Mouse (Mus musculus) cortical plate, adult 2 months (tissue): ENCODE measurements around the gene Vmn1r87.

Experiments
- CTCF ChIP-seq: fragments of 200-500 bp; IDR thresholded peaks from 2 replicates; pipeline ENCODE4 v1.5.1; 2011; ENCODE audit warnings: mild to moderate bottlenecking, control low read depth, low read length; ENCODE audit not compliant: insufficient read depth; ENCODE audit errors: extremely low read depth
- POLR2A ChIP-seq: fragments of 200-500 bp; IDR thresholded peaks from 2 replicates; pipeline ENCODE4 v1.6.1; 2011; ENCODE audit warnings: mild to moderate bottlenecking, low read length, control low read depth; ENCODE audit not compliant: insufficient read depth; ENCODE audit errors: extremely low read depth

GRCm38 (mm10) chr7:13131856-13132255, 8.1 kb downstream of the Vmn1r87 start:
- TF ChIP-seq CTCF (no peak), POLR2A (no peak)
